Mouse (Mus musculus) ES-Bruce4 (cell line): ENCODE data around the gene Zfp697.

Source experiments
- CTCF ChIP-seq: IDR thresholded peaks from one replicate; pipeline ENCODE4 v1.8.1; 2011; ENCODE audit warnings: low read depth, low read length
- POLR2A ChIP-seq: IDR thresholded peaks from one replicate; pipeline ENCODE4 v1.8.1; 2011; ENCODE audit warnings: low read length; ENCODE audit not compliant: insufficient read depth

DNA sequence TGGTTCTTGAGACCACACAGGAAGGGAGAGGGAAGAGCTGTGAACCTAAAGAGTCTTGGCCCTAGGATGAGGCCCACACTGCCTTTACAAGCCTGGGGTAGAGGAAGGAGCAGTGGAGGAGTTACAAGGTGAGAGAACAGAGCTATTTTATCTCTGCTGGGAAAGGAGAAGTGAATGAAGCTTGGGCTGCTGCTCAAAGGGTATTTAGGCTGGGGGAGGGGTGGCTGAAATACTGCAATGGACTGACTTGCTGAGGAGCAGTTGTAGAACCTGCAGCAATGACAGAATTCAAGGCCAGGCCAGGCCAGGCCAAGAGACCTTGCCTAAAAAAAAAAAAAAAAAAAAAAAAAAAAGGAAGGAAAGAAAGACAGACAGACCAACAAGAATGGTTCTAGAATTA lies 46.9 kb upstream of the Zfp697 start:
- no peak for TF ChIP-seq CTCF
- TF ChIP-seq POLR2A, result no peak
